Mouse (Mus musculus) hindbrain, embryonic 15.5 days (tissue): ENCODE data around the gene Lmcd1. TPM values are rescaled to one million over a fixed set of nuclear protein-coding genes. Genes with fewer than 3 reads are reported as not detected.

Experiments
- ATAC-seq: fragments of 200-750 bp; cut with Nextera tagmentation; 2 replicates; pipeline ENCODE4 v1.8.0; 2017; ENCODE audit warnings: low read depth, moderate number of reproducible peaks, moderate TSS enrichment; ENCODE audit not compliant: low FRiP score
- H3K27ac ChIP-seq: fragments of 300-500 bp; sonication (generic); replicated peaks from 2 replicates; pipeline ENCODE4 v1.5.1; 2015; ENCODE audit warnings: mild to moderate bottlenecking, inconsistent platforms
- H3K27me3 ChIP-seq: fragments of 300-500 bp; sonication (generic); 2 replicates; pipeline ENCODE4 v1.6.1; 2015; ENCODE audit warnings: control low read depth, inconsistent platforms
- H3K36me3 ChIP-seq: fragments of 300-500 bp; sonication (generic); 2 replicates; pipeline ENCODE4 v1.6.1; 2015; ENCODE audit warnings: control low read depth, inconsistent platforms
- H3K4me1 ChIP-seq: fragments of 300-500 bp; sonication (generic); replicated peaks from 2 replicates; pipeline ENCODE4 v1.6.1; 2015; ENCODE audit warnings: control low read depth, inconsistent platforms
- H3K4me2 ChIP-seq: fragments of 300-500 bp; sonication (generic); 2 replicates; pipeline ENCODE4 v1.6.1; 2015; ENCODE audit warnings: moderate library complexity, mild to moderate bottlenecking, inconsistent platforms
- H3K4me3 ChIP-seq: fragments of 300-500 bp; sonication (generic); 2 replicates; pipeline ENCODE4 v1.5.1; 2015; ENCODE audit warnings: mild to moderate bottlenecking, inconsistent platforms
- H3K9ac ChIP-seq: fragments of 300-500 bp; sonication (generic); 2 replicates; pipeline ENCODE4 v1.6.1; 2015; ENCODE audit warnings: inconsistent platforms
- H3K9me3 ChIP-seq: fragments of 300-500 bp; sonication (generic); 2 replicates; pipeline ENCODE4 v1.6.1; 2016; ENCODE audit warnings: control low read depth, inconsistent platforms
- WGBS: fragments of 180-500 bp; shearing (Covaris S2); methylation state at CpG from one replicate; pipeline ENCODE4 v1.1.7; 2015; 5-methylcytosine and 5-hydroxymethylcytosine counted together
- polyA plus RNA-seq: library from polyadenylated mRNA; unstranded; fragments of >200 nt; fragmentation: Nextera tagmentation; extraction: Ambion mirVana; gene quantifications from 2 replicates; pipeline ENCODE4 v1.2.1, GENCODE M21; 2015

Lmcd1 gene
- polyA plus RNA-seq, 1 experiment from 2014 or later = 10.8 TPM

GRCm38 (mm10) chr6:112373886-112374585 lies 100.5 kb downstream of the Lmcd1 start:
- no peak overlapping the region for H3K4me3 ChIP-seq
- no peaks in the 10 kb centered on the region for H3K9me3 ChIP-seq
- no peaks in the 10 kb centered on the region for H3K27me3 ChIP-seq
- ATAC-seq = peak; percentile 52; the same call in 1 of the 2 replicates
- no peaks in the 10 kb centered on the region for H3K4me1 ChIP-seq
- H3K4me2 ChIP-seq = no peak overlapping the region
- no peaks in the 10 kb centered on the region for H3K36me3 ChIP-seq
- 48% methylated on average over 8 of the region's 8 CpGs for WGBS
- no peak overlapping the region for H3K9ac ChIP-seq
- H3K27ac ChIP-seq = no peak overlapping the region

GRCm38 (mm10) chr6:112375661-112376392 lies 102.3 kb downstream of the Lmcd1 start:
- H3K9me3 ChIP-seq = no peaks in the 10 kb centered on the region
- no peak for ATAC-seq
- no peaks in the 10 kb centered on the region for H3K4me1 ChIP-seq
- no peak overlapping the region for H3K9ac ChIP-seq
- no peaks in the 10 kb centered on the region for H3K27me3 ChIP-seq
- H3K4me2 ChIP-seq = no peak overlapping the region
- H3K27ac ChIP-seq = no peak overlapping the region
- H3K4me3 ChIP-seq = no peak overlapping the region
- H3K36me3 ChIP-seq = no peaks in the 10 kb centered on the region
- WGBS = 75% methylated on average over 9 of the region's 13 CpGs

GRCm38 (mm10) chr6:112379054-112379453 lies 105.5 kb downstream of the Lmcd1 start:
- peaks cover 4% of the 10 kb centered on the region; the same call in 1 of the 2 replicates for H3K4me1 ChIP-seq
- no peak overlapping the region for H3K9ac ChIP-seq
- H3K4me2 ChIP-seq = no peak overlapping the region
- no peak overlapping the region for H3K4me3 ChIP-seq
- no peaks in the 10 kb centered on the region for H3K9me3 ChIP-seq
- H3K27me3 ChIP-seq = no peaks in the 10 kb centered on the region
- WGBS = 96% methylated on average over 9 of the region's 9 CpGs
- ATAC-seq = no peak
- no peaks in the 10 kb centered on the region for H3K36me3 ChIP-seq
- H3K27ac ChIP-seq = no peak overlapping the region

Other genes starting within 250 kb of the Lmcd1 start
- 0.10 TPM in 1 of 2 replicates, not detected in the other for gene Ssu2, start 114.3 kb downstream of the Lmcd1 start, polyA plus RNA-seq
- gene Cav3, start 185.7 kb downstream of the Lmcd1 start, polyA plus RNA-seq = 0.17 and 0.18 TPM in 2 replicates
- 1.6 and 1.7 TPM in 2 replicates for gene Oxtr, start 216.2 kb downstream of the Lmcd1 start, polyA plus RNA-seq